Mouse (Mus musculus) forebrain, embryonic 11.5 days (tissue): Measurements from ENCODE around the gene Hist1h2be. TPM values are rescaled to one million over a fixed set of nuclear protein-coding genes. Genes with fewer than 3 reads are reported as not detected.
A peak's percentile ranks its signal among the peaks of the same experiment; 100 is the strongest.
"Not testable (repeated sequence)": the region's sequence is repeated elsewhere in the genome, so short reads cannot be mapped to it uniquely, and the experiment has no call there.

Source experiments
- ATAC-seq: fragments of 200-750 bp; cut with Nextera tagmentation; replicated peaks from 2 replicates; pipeline ENCODE4 v1.8.0; 2017; ENCODE audit warnings: moderate TSS enrichment; ENCODE audit not compliant: low FRiP score
- DNase-seq: peaks from one replicate; pipeline ENCODE4 v3.0.0-alpha.2; 2017; ENCODE audit warnings: low spot score
- H3K27ac ChIP-seq: fragments of 300-500 bp; sonication (generic); 2 replicates; pipeline ENCODE4 v1.5.1; 2014; ENCODE audit warnings: low read depth, low read length
- H3K27me3 ChIP-seq: fragments of 300-500 bp; sonication (generic); 2 replicates; pipeline ENCODE4 v1.6.1; 2014; ENCODE audit warnings: mild to moderate bottlenecking, low read length, mixed read lengths; ENCODE audit not compliant: control insufficient read depth, insufficient read depth
- H3K36me3 ChIP-seq: fragments of 300-500 bp; sonication (generic); 2 replicates; pipeline ENCODE4 v1.6.1; 2014; ENCODE audit warnings: mild to moderate bottlenecking, low read length, moderate library complexity, mixed read lengths; ENCODE audit not compliant: control insufficient read depth, insufficient read depth
- H3K4me1 ChIP-seq: fragments of 300-500 bp; sonication (generic); replicated peaks from 2 replicates; pipeline ENCODE4 v1.6.1; 2014; ENCODE audit warnings: low read length, mixed read lengths; ENCODE audit not compliant: control insufficient read depth, insufficient read depth
- H3K4me2 ChIP-seq: fragments of 300-500 bp; sonication (generic); 2 replicates; pipeline ENCODE4 v1.6.1; 2014; ENCODE audit warnings: low read depth, mild to moderate bottlenecking, low read length, moderate library complexity, mixed read lengths; ENCODE audit not compliant: severe bottlenecking
- H3K4me3 ChIP-seq: fragments of 300-500 bp; sonication (generic); 2 replicates; pipeline ENCODE4 v1.5.1; 2014; ENCODE audit warnings: low read depth, low read length
- H3K9ac ChIP-seq: fragments of 300-500 bp; sonication (generic); 2 replicates; pipeline ENCODE4 v1.6.1; 2014; ENCODE audit warnings: low read length
- H3K9me3 ChIP-seq: fragments of 300-500 bp; sonication (generic); 2 replicates; pipeline ENCODE4 v1.6.1; 2016; ENCODE audit warnings: low read length, mixed read lengths; ENCODE audit not compliant: control insufficient read depth
- WGBS: fragments of 180-500 bp; shearing (Covaris S2); extraction: QIAGEN DNeasy Blood & Tissue Kit; methylation state at CpG from one replicate; pipeline ENCODE4 v1.1.7; 2014; 5-methylcytosine and 5-hydroxymethylcytosine counted together
- polyA plus RNA-seq: library from polyadenylated mRNA; unstranded; fragments of >200 nt; fragmentation: Nextera tagmentation; extraction: Ambion mirVana; gene quantifications from 2 replicates; pipeline ENCODE4 v1.2.1, GENCODE M21; 2014

Hist1h2be gene
- 4.0 and 4.6 TPM in 2 replicates for polyA plus RNA-seq

GRCm38 (mm10) chr13:23620733-23621531, at the start of gene Hist1h2be:
Gene Hist1h2be (minus strand): TSS chr13:23621124.
- Histone ChIP-seq H3K4me2 (peak within 1 kb of the TSS; percentile 84), H3K36me3 (no peaks in the 10 kb centered on the region), H3K4me1 (no peaks in the 10 kb centered on the region; the same call in 1 of the 2 replicates), H3K4me3 (peak within 1 kb of the TSS; percentile 67), H3K27ac (peak within 1 kb of the TSS; percentile 100), H3K9ac (peak within 1 kb of the TSS; percentile 97), H3K27me3 (no peaks in the 10 kb centered on the region), H3K9me3 (no peaks in the 10 kb centered on the region)
- DNase-seq (peak; percentile 75), ATAC-seq (peak; percentile 80)
- WGBS = under 1% methylated on average over 27 of the region's 27 CpGs

DNA sequence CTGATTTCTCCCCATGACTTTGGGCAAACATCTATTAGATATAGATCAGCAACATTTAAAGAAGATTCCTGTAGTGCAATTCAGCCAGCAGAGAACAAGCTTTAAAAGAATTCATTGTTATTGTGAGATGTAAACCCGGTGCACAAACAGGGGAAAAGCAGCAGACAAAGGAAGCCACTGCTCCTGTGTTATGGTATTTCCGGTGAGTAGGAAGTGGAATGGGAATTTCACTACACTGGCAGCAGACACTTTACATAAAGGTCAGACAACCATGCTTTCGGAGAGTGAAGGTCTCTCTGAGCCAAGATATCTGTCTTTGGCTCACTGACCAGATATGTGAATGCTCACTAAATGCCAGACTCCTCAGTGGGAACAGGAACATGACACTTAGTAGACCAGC, 41.6 kb upstream of the Hist1h2be start:
- Histone ChIP-seq H3K36me3 (no peaks in the 10 kb centered on the region), H3K27me3 (no peaks in the 10 kb centered on the region), H3K4me3 (no peak overlapping the region), H3K4me1 (no peaks in the 10 kb centered on the region), H3K27ac (no peak overlapping the region), H3K4me2 (no peak overlapping the region), H3K9me3 (no peaks in the 10 kb centered on the region), H3K9ac (no peak overlapping the region)
- WGBS = 79% methylated on average over 3 of the region's 3 CpGs
- ATAC-seq (no peak), DNase-seq (no peak)

DNA sequence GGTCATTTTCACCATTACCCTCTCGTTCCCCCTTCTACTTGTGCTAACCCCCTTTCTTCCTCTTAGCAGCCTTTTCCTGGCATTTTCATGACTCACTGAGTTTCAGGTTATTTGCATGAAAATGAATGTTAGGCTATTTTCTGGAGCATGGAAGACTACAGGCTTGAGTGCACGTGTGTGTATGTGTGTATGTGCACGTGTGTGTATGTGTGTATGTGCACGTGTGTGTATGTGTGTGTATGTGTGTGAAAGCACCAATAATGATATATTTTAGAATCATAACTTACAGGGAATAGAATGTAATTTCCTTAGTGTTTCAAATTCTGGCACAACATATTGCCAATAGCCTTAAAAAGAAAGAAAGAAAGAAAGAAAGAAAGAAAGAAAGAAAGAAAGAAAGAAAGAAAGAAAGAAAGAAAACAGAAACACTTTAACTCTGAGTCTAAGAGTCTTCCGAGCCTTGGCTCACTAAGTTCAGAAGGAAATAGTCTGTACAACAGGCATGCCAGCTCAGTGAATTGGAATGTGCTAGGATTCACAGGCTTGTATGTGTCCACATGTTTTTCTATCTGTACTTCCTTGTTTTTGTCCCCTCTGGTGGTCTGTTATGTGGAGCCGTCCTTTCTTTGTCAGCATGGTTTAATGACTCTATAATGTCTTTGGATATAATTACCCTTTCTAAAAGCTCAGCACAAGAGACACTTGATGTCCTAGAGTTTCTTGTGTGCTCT, 38.9 kb upstream of the Hist1h2be start:
- Histone ChIP-seq H3K9ac (no peak overlapping the region), H3K4me3 (no peak overlapping the region), H3K27me3 (no peaks in the 10 kb centered on the region), H3K9me3 (no peaks in the 10 kb centered on the region), H3K36me3 (no peaks in the 10 kb centered on the region), H3K27ac (no peak overlapping the region), H3K4me1 (no peaks in the 10 kb centered on the region), H3K4me2 (no peak overlapping the region)
- WGBS = 77% methylated on average over 6 of the region's 6 CpGs
- ATAC-seq = no peak
- DNase-seq = no peak

DNA sequence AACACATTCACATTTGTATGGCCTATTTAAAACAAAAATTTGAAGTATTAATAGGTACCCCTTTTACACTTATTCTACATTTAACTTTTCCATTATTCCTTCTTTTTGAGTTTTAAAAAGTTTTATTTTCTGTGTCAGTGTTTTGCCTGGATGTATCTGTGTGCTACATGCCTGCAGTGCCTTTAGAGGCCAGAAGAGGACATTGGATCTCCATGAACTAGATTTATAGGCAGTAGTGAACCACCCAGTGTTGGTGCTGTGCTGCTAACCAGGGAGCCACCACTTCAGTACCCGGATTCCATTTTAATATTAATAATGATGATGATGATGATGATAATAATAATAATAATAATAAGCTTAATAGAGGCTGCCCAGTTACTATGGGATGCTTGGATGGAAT, 9.7 kb upstream of the Hist1h2be start:
- no peak for ATAC-seq
- Histone ChIP-seq H3K4me3 (no peak overlapping the region), H3K27me3 (no peaks in the 10 kb centered on the region), H3K4me2 (no peak overlapping the region), H3K27ac (no peak overlapping the region), H3K4me1 (no peaks in the 10 kb centered on the region), H3K9me3 (no peaks in the 10 kb centered on the region), H3K36me3 (no peaks in the 10 kb centered on the region), H3K9ac (no peak overlapping the region)
- DNase-seq = no peak
- WGBS = 37% methylated on average over 1 of the region's 1 CpGs

GRCm38 (mm10) chr13:23622861-23623450, 2.0 kb upstream of the Hist1h2be start:
- DNase-seq (no peak), ATAC-seq (no peak)
- H3K36me3 ChIP-seq = no peaks in the 10 kb centered on the region
- peak overlapping the region; percentile 100; the same call in 1 of the 2 replicates for H3K27ac ChIP-seq
- H3K9ac ChIP-seq = peak overlapping the region; percentile 97
- H3K4me2 ChIP-seq = peak overlapping the region; percentile 84
- WGBS = 28% methylated on average over 7 of the region's 7 CpGs
- no peaks in the 10 kb centered on the region; the same call in 1 of the 2 replicates for H3K4me1 ChIP-seq
- no peaks in the 10 kb centered on the region for H3K9me3 ChIP-seq
- H3K4me3 ChIP-seq = peak overlapping the region; percentile 67
- H3K27me3 ChIP-seq = no peaks in the 10 kb centered on the region

DNA sequence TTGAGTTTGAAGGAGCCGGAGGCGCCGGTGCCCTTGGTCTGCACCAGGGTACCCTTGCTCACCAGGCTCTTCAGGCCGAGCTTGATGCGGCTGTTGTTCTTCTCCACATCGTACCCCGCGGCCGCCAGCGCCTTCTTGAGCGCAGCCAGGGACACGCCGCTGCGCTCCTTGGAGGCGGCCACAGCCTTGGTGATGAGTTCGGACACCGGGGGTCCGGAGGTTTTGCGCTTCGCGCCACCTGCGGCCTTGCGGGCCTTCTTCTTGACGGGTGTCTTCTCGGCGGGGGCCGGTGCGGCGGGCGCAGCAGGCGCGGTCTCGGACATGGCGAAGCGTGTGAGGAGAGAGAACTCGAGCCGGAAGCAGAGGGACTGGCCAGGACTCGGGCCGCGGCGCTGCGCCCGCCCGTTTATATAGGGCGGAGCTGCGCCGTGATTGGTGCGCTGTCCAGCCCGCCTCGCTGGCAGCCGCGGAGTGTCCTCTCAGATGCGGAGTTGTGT, 1.3 kb upstream of the Hist1h2be start, which contains the start of gene Hist1h1e:
TSS of gene Hist1h1e (minus strand) at position 384 of the 497 bp plus-strand sequence.
- peak within 1 kb of the TSS; percentile 97 for H3K9ac ChIP-seq
- WGBS = under 1% methylated on average over 46 of the region's 53 CpGs
- DNase-seq (peak; percentile 96), ATAC-seq (peak; percentile 94)
- not testable (repeated sequence) for H3K36me3 ChIP-seq, H3K27me3 ChIP-seq, H3K9me3 ChIP-seq, H3K4me1 ChIP-seq
- peak within 1 kb of the TSS; percentile 100 for H3K27ac ChIP-seq
- peak within 1 kb of the TSS; percentile 84 for H3K4me2 ChIP-seq
- H3K4me3 ChIP-seq = peak within 1 kb of the TSS; percentile 67

- H3K27ac ChIP-seq = peak overlapping the region; percentile 100
- H3K4me1 ChIP-seq = no peaks in the 10 kb centered on the region; the same call in 1 of the 2 replicates
- H3K9ac ChIP-seq = peak overlapping the region; percentile 97
- H3K4me3 ChIP-seq = peak overlapping the region; percentile 67
- ATAC-seq = peak; percentile 85
- H3K4me2 ChIP-seq = peak overlapping the region; percentile 84
- DNase-seq = peak; percentile 85
- H3K36me3 ChIP-seq = no peaks in the 10 kb centered on the region
- H3K27me3 ChIP-seq = no peaks in the 10 kb centered on the region
- WGBS = 0% methylated on average over 18 of the region's 18 CpGs
- no peaks in the 10 kb centered on the region for H3K9me3 ChIP-seq
These were observed 729 bp upstream of the Hist1h2be start for GRCm38 (mm10) chr13:23621532-23622174.
